Mouse (Mus musculus): ENCODE measurements at regions not wholly inside any gene's neighbourhood (a gene's known extent, or its start where the extent isn't known, plus 50 kb on each side); places are given as distances from the start of the nearest gene placed in this dataset.

GRCm38 (mm10) chr10:97054472-97054871, 424.9 kb upstream of the Dcn start:
- TF ChIP-seq CTCF (IDR thresholded peaks at IDR 0.05; ENCODE audit: control insufficient read depth, insufficient read depth, low read length): no peak
- TF ChIP-seq POLR2A (IDR thresholded peaks at IDR 0.05; ENCODE audit: borderline replicate concordance, control insufficient read depth, low read depth, low read length): no peak

Data from bone marrow, adult 2 months (tissue).